Mouse (Mus musculus): ENCODE data around the gene Slc17a3.

DNA sequence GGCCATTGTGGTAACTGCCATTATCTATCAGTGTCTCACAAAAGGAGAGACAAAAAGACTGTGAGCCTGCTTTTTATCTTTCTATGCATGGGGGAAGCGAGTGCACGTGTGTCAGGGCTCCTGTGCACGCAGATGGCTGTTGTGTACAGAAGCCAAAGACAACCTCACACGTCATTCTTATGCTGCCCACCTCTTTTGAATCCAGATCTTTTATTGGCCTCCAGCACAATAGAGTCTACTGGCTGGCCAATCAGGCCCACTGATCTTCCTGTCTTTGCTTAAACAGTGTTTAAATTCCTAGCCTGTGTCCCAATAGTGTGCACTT is 54.0 kb downstream of the Slc17a3 start:
- no peak for TF ChIP-seq CTCF (IDR thresholded peaks at IDR 0.05; ENCODE audit: borderline replicate concordance, insufficient read depth, low read length)
- no peak for TF ChIP-seq POLR2A (IDR thresholded peaks at IDR 0.05; ENCODE audit: low read depth, low read length)
